Mouse (Mus musculus) heart, adult 8-10 months (tissue): ENCODE measurements around the gene Inpp5k. TPM values are rescaled to one million over a fixed set of nuclear protein-coding genes. Genes with fewer than 3 reads are reported as not detected.
A peak's percentile ranks its signal among the peaks of the same experiment; 100 is the strongest.
"Not testable (repeated sequence)": the region's sequence is repeated elsewhere in the genome, so short reads cannot be mapped to it uniquely, and the experiment has no call there.

Experiments used
- DNase-seq: peaks from one replicate; pipeline ENCODE4 v3.0.0; 2022; ENCODE audit warnings: low spot score
- total RNA-seq, 4 experiments: library from RNA; stranded (reverse); gene quantifications; 2 replicates each; pipeline ENCODE4 v1.2.4; 2022

Gene Inpp5k
- total RNA-seq, result 10 to 100 TPM; 29.3 to 34.3 (median 32.3) TPM

GRCm38 (mm10) chr11:75630645-75631229 is at the start of gene Inpp5k:
Gene Inpp5k (plus strand): TSS chr11:75630988.
- DNase-seq, result peak; percentile 99

- DNase-seq, result no peak
These were observed 49.2 kb upstream of the Inpp5k start for GRCm38 (mm10) chr11:75581495-75582149.

- no peak for DNase-seq
These were observed 47.3 kb upstream of the Inpp5k start for GRCm38 (mm10) chr11:75583521-75583920.

- DNase-seq, result no peak
These were observed 45.7 kb upstream of the Inpp5k start for GRCm38 (mm10) chr11:75585061-75585460.

- DNase-seq, result no peak
These were observed 44.8 kb upstream of the Inpp5k start for GRCm38 (mm10) chr11:75585978-75586377.

- DNase-seq, result no peak
These were observed 43.8 kb upstream of the Inpp5k start for GRCm38 (mm10) chr11:75586963-75587362.

- peak; percentile 94 for DNase-seq
These were observed 43.1 kb upstream of the Inpp5k start, which contains the start of gene Pitpna for GRCm38 (mm10) chr11:75587493-75588284. Gene Pitpna (plus strand): TSS chr11:75588097.

GRCm38 (mm10) chr11:75588285-75588941 is 42.4 kb upstream of the Inpp5k start:
- peak; percentile 66 for DNase-seq

- no peak for DNase-seq
These were observed 38.2 kb upstream of the Inpp5k start for GRCm38 (mm10) chr11:75592612-75593011.

- no peak for DNase-seq
These were observed 36.4 kb upstream of the Inpp5k start for GRCm38 (mm10) chr11:75594431-75594830.

GRCm38 (mm10) chr11:75595404-75595803 is 35.4 kb upstream of the Inpp5k start:
- no peak for DNase-seq

- DNase-seq, result no peak
These were observed 35.0 kb upstream of the Inpp5k start for GRCm38 (mm10) chr11:75595816-75596215.

- peak; percentile 51 for DNase-seq
These were observed 34.0 kb upstream of the Inpp5k start for GRCm38 (mm10) chr11:75596726-75597255.

GRCm38 (mm10) chr11:75598004-75598403 is 32.8 kb upstream of the Inpp5k start:
- DNase-seq, result no peak

GRCm38 (mm10) chr11:75599802-75600201 is 31.0 kb upstream of the Inpp5k start:
- DNase-seq, result not testable (repeated sequence)

GRCm38 (mm10) chr11:75604826-75605225 is 26.0 kb upstream of the Inpp5k start:
- no peak for DNase-seq

- DNase-seq, result no peak
These were observed 25.5 kb upstream of the Inpp5k start for GRCm38 (mm10) chr11:75605318-75605717.

GRCm38 (mm10) chr11:75608776-75609175 is 22.0 kb upstream of the Inpp5k start:
- no peak for DNase-seq

- DNase-seq, result no peak
These were observed 20.8 kb upstream of the Inpp5k start for GRCm38 (mm10) chr11:75610021-75610420.

- DNase-seq, result no peak
These were observed 16.0 kb upstream of the Inpp5k start for GRCm38 (mm10) chr11:75614769-75615168.

GRCm38 (mm10) chr11:75615556-75615955 is 15.2 kb upstream of the Inpp5k start:
- DNase-seq, result no peak

GRCm38 (mm10) chr11:75619133-75619532 is 11.7 kb upstream of the Inpp5k start:
- DNase-seq, result no peak
